Mouse (Mus musculus): ENCODE results near the gene Gm21820. TPM values are rescaled to one million over a fixed set of nuclear protein-coding genes. Genes with fewer than 3 reads are reported as not detected.
"Not testable (repeated sequence)": the region's sequence is repeated elsewhere in the genome, so short reads cannot be mapped to it uniquely, and the experiment has no call there.

The Gm21820 gene
- not detected for total RNA-seq (2021)

DNA sequence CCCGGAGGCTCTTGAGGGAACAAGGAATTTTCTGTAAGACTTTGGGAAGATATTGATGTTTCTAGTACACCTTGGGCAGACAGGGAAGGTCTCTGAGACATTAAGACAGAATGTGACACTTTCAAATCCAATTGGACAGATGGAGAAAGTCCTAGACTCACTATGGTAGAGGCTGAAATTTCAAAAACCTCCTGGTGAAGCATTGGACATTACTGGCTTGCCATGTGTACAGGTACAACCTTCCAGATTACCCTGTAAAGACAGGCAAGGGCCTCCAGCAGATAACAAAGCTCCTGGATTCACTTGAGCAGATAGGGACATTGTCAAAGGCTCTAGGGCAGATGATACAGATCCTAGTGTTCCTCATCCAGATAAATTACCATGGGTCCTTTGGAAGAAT, at the start of gene Gm21820:
TSS of gene Gm21820 (minus strand) at position 101 of the 400 bp plus-strand sequence.
- DNase-seq; intact Hi-C loops (cut with DNase I): not testable (repeated sequence)

Other genes with a start within 250 kb of the Gm21820 start
- not detected for gene Gm20918, start 205.5 kb downstream of the Gm21820 start, total RNA-seq (2021)

Measured in left cerebral cortex, postnatal 4 days (tissue).